Comparison of ENCODE assay signal across 9 mouse cellular contexts in the genomic region with DNA sequence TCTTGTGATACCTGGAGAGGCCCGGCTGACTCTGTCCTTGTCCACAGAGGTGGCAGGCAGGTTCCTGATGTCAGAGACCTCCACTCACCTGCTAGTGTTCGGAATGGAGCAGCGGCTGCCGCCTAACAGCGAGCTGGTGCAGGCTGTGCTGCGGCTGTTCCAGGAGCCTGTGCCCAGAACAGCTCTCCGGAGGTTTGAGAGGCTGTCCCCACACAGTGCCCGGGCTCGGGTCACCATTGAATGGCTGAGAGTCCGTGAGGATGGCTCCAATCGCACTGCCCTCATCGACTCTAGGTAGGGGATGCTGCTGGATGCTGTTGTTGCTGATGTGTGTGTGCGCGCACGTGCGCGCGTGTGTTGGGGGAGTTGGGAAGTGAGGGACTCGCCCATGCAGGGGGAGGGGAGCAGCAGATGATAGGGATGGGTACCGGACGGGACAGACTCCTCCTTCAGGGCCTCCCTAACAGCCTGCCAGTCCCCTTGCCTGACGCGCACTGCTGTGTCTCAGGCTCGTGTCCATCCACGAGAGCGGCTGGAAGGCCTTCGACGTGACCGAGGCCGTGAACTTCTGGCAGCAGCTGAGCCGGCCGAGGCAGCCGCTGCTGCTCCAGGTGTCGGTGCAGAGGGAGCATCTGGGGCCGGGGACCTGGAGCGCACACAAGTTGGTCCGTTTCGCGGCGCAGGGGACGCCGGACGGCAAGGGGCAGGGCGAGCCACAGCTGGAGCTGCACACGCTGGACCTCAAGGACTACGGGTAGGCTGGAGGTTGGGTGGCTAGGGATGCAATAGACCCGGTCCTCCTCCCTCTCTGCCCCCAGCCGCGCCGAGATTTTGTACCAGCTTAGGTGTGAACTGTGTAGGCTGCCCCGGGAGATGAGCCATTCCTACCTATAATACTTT. TPM values are rescaled to one million over a fixed set of nuclear protein-coding genes. Genes with fewer than 3 reads are reported as not detected.
DNase-seq lines count a peak whose midpoint lies in the region; ATAC-seq and TF ChIP-seq lines count a peak whose summit lies in the region.
"Not testable (repeated sequence)": the region's sequence is repeated elsewhere in the genome, so short reads cannot be mapped to it uniquely, and the experiment has no call there.
"Had no signal": no experiment of that assay in that cellular context is flagged by ENCODE, and none has a peak within 500 bp of the region (broad histone marks: within the 10 kb centered on the region; RNA-seq: fewer than 3 reads in every experiment).

No protein-coding gene starts in this region.

- peaks cover 10% of the 10 kb centered on the region; the same call in 1 of the 2 replicates for H3K27me3 ChIP-seq in forebrain, embryonic 14.5 days (replicated peaks; ENCODE audit: control insufficient read depth, insufficient read depth, low read length)
- H3K27me3 ChIP-seq in heart, postnatal 0 days (ENCODE audit: control insufficient read depth, insufficient read depth, low read length) = peaks cover 35% of the 10 kb centered on the region
- H3K27me3 ChIP-seq in kidney, embryonic 14.5 days (ENCODE audit: control insufficient read depth, insufficient read depth, low read length) = peaks cover 26% of the 10 kb centered on the region
- peaks cover 23% of the 10 kb centered on the region; the same call in 1 of the 2 replicates for H3K27me3 ChIP-seq in liver, postnatal 0 days (ENCODE audit: insufficient read depth, low read length)
- peaks cover 37% of the 10 kb centered on the region for H3K27me3 ChIP-seq in midbrain, embryonic 13.5 days

- H3K36me3 ChIP-seq in forebrain, embryonic 14.5 days (ENCODE audit: control insufficient read depth, insufficient read depth, low read length); heart, postnatal 0 days (replicated peaks; ENCODE audit: control insufficient read depth, insufficient read depth, low read length); kidney, embryonic 14.5 days (ENCODE audit: control insufficient read depth, insufficient read depth, low read length); liver, postnatal 0 days (replicated peaks; ENCODE audit: insufficient read depth, low read length); midbrain, embryonic 13.5 days: not testable (repeated sequence)

- H3K9me3 ChIP-seq in forebrain, embryonic 14.5 days (replicated peaks; ENCODE audit: control insufficient read depth, low read length); heart, postnatal 0 days (replicated peaks; ENCODE audit: control insufficient read depth, low read length); kidney, embryonic 14.5 days (ENCODE audit: control insufficient read depth, low read length); liver, postnatal 0 days (ENCODE audit: low read length); midbrain, embryonic 13.5 days: not testable (repeated sequence)

- not testable (repeated sequence) for TF ChIP-seq POLR2A in cortical plate, adult 2 months (IDR thresholded peaks at IDR 0.05; ENCODE audit: extremely low read depth, insufficient read depth, low read length)

- H3K27ac ChIP-seq in cortical plate, adult 2 months (ENCODE audit: insufficient read depth, low read length); forebrain, embryonic 14.5 days (ENCODE audit: low read depth, low read length); heart, postnatal 0 days (ENCODE audit: low read depth); kidney, embryonic 14.5 days (ENCODE audit: low read depth, low read length); liver, postnatal 0 days (ENCODE audit: low read depth); midbrain, embryonic 13.5 days: not testable (repeated sequence)

- not testable (repeated sequence) for TF ChIP-seq CTCF in cortical plate, adult 2 months (IDR thresholded peaks at IDR 0.05; ENCODE audit: extremely low read depth, insufficient read depth, low read length); heart, postnatal 0 days (IDR thresholded peaks at IDR 0.05; ENCODE audit: low read depth); liver, postnatal 0 days (IDR thresholded peaks at IDR 0.05; ENCODE audit: low read depth)

- 4% methylated on average over 37 of the region's 51 CpGs for WGBS in forebrain, embryonic 14.5 days
- 5% methylated on average over 45 of the region's 51 CpGs for WGBS in heart, postnatal 0 days
- WGBS in kidney, embryonic 14.5 days = 6% methylated on average over 46 of the region's 51 CpGs
- WGBS in liver, postnatal 0 days (ENCODE audit: insufficient replicate concordance) = 7% methylated on average over 43 of the region's 51 CpGs
- WGBS in midbrain, embryonic 13.5 days = 6% methylated on average over 46 of the region's 51 CpGs

- H3K4me1 ChIP-seq in cortical plate, adult 2 months (ENCODE audit: control insufficient read depth, insufficient read depth, low read length); forebrain, embryonic 14.5 days (ENCODE audit: control insufficient read depth, insufficient read depth, low read length); heart, postnatal 0 days (ENCODE audit: control insufficient read depth, insufficient read depth); kidney, embryonic 14.5 days (ENCODE audit: control insufficient read depth, insufficient read depth, low read length); liver, postnatal 0 days (ENCODE audit: insufficient read depth); midbrain, embryonic 13.5 days (replicated peaks): not testable (repeated sequence)

- peak overlapping the region; percentile 10; the same call in 1 of the 2 replicates for H3K4me3 ChIP-seq in cortical plate, adult 2 months (ENCODE audit: insufficient read depth, low read length)
- peak overlapping the region; percentile 8; the same call in 1 of the 2 replicates for H3K4me3 ChIP-seq in forebrain, embryonic 14.5 days (ENCODE audit: low read depth, low read length)
- 0 out of 2 replicates have a peak overlapping the region, but pooled peaks have one; percentile 16 for H3K4me3 ChIP-seq in heart, postnatal 0 days (ENCODE audit: low read depth, low read length)
- H3K4me3 ChIP-seq in kidney, embryonic 14.5 days (ENCODE audit: low read length) = peak overlapping the region; percentile 19
- H3K4me3 ChIP-seq in liver, postnatal 0 days (ENCODE audit: low read depth, low read length) = not testable (repeated sequence)
- H3K4me3 ChIP-seq in midbrain, embryonic 13.5 days (replicated peaks) = peak overlapping the region; percentile 22

- peak overlapping the region; percentile 37 for H3K4me2 ChIP-seq in forebrain, embryonic 14.5 days (ENCODE audit: low read length)
- 0 out of 2 replicates have a peak overlapping the region, but pooled peaks have one; percentile 6 for H3K4me2 ChIP-seq in heart, postnatal 0 days (ENCODE audit: low read depth, low read length)
- peak overlapping the region; percentile 29 for H3K4me2 ChIP-seq in kidney, embryonic 14.5 days (replicated peaks; ENCODE audit: low read depth, low read length)
- not testable (repeated sequence) for H3K4me2 ChIP-seq in liver, postnatal 0 days (ENCODE audit: low read depth, low read length)
- H3K4me2 ChIP-seq in midbrain, embryonic 13.5 days (replicated peaks) = peak overlapping the region; percentile 42

- H3K9ac ChIP-seq in forebrain, embryonic 14.5 days (ENCODE audit: low read length); heart, postnatal 0 days (replicated peaks; ENCODE audit: low read depth, low read length); kidney, embryonic 14.5 days (ENCODE audit: low read depth, low read length); liver, postnatal 0 days (replicated peaks): not testable (repeated sequence)
- peak overlapping the region; percentile 30; the same call in 1 of the 2 replicates for H3K9ac ChIP-seq in midbrain, embryonic 13.5 days (replicated peaks)

- not testable (repeated sequence) for TF ChIP-seq EP300 in heart, postnatal 0 days (IDR thresholded peaks at IDR 0.05; ENCODE audit: low read depth); liver, postnatal 0 days (IDR thresholded peaks at IDR 0.05; ENCODE audit: low read depth)

- DNase-seq in ES-CJ7 (ENCODE audit: low read depth, low spot score) = peak; percentile 86
- DNase-seq in forebrain, embryonic 14.5 days (ENCODE audit: low spot score); heart, postnatal 0 days (ENCODE audit: low spot score): not testable (repeated sequence)
- DNase-seq in liver, postnatal 0 days = peak; percentile 14
- DNase-seq in retina, postnatal 1 day = peak; percentile 32

- not testable (repeated sequence) for ATAC-seq in forebrain, embryonic 14.5 days; heart, postnatal 0 days (ENCODE audit: insufficient read depth, low read depth); liver, postnatal 0 days
- ATAC-seq in kidney, embryonic 14.5 days (ENCODE audit: low FRiP score, low TSS enrichment) = peak; percentile 66
- ATAC-seq in midbrain, embryonic 13.5 days = peak; percentile 48; the same call in 1 of the 2 replicates

RNA-seq across cellular contexts. Expression of a gene that starts 1.4 kb away (rescaled TPM):
- 1.2 and 1.9 TPM in 2 replicates for polyA plus RNA-seq in cortical plate, adult 2 months (2012; rRNA removed)
- 2.4 and 2.5 TPM in 2 replicates for polyA plus RNA-seq in forebrain, embryonic 14.5 days (2014; fragmentation: Nextera tagmentation; extraction: Ambion mirVana)
- total RNA-seq in heart, postnatal 0 days (2014; rRNA removed; ENCODE audit: low replicate concordance) = not detected in 2 replicates
- polyA plus RNA-seq in heart, postnatal 0 days (2015; fragmentation: Nextera tagmentation; extraction: Ambion mirVana) = 0.05 and 0.07 TPM in 2 replicates
- polyA plus RNA-seq in kidney, embryonic 14.5 days (2014; fragmentation: Nextera tagmentation; extraction: Ambion mirVana) = not detected in 2 replicates
- not detected in 2 replicates for polyA plus RNA-seq in liver, postnatal 0 days (2015; fragmentation: Nextera tagmentation; extraction: Ambion mirVana)
- polyA plus RNA-seq in midbrain, embryonic 13.5 days (2015; fragmentation: Nextera tagmentation; extraction: Ambion mirVana) = 0.27 and 0.31 TPM in 2 replicates
- polyA plus RNA-seq: macrophage had no signal

RNA-seq across cellular contexts. Expression of a gene that starts 9.8 kb away (rescaled TPM):
- polyA plus RNA-seq in cortical plate, adult 2 months (2012; rRNA removed) = 36.6 and 38.0 TPM in 2 replicates
- 83.2 and 94.0 TPM in 2 replicates for polyA plus RNA-seq in forebrain, embryonic 14.5 days (2014; fragmentation: Nextera tagmentation; extraction: Ambion mirVana)
- 33.0 and 36.4 TPM in 2 replicates for total RNA-seq in heart, postnatal 0 days (2014; rRNA removed; ENCODE audit: low replicate concordance)
- polyA plus RNA-seq in heart, postnatal 0 days (2015; fragmentation: Nextera tagmentation; extraction: Ambion mirVana) = 34.1 and 35.5 TPM in 2 replicates
- polyA plus RNA-seq in kidney, embryonic 14.5 days (2014; fragmentation: Nextera tagmentation; extraction: Ambion mirVana) = 93.9 and 103 TPM in 2 replicates
- polyA plus RNA-seq in liver, postnatal 0 days (2015; fragmentation: Nextera tagmentation; extraction: Ambion mirVana) = 33.3 and 43.4 TPM in 2 replicates
- polyA plus RNA-seq in midbrain, embryonic 13.5 days (2015; fragmentation: Nextera tagmentation; extraction: Ambion mirVana) = 76.6 and 83.1 TPM in 2 replicates

RNA-seq across cellular contexts. Expression of a gene that starts 40.5 kb away (rescaled TPM):
- 1.5 and 8.1 TPM in 2 replicates for polyA plus RNA-seq in cortical plate, adult 2 months (2012; rRNA removed)
- polyA plus RNA-seq in forebrain, embryonic 14.5 days (2014; fragmentation: Nextera tagmentation; extraction: Ambion mirVana) = 0.15 and 0.56 TPM in 2 replicates
- 1.2 and 1.3 TPM in 2 replicates for total RNA-seq in heart, postnatal 0 days (2014; rRNA removed; ENCODE audit: low replicate concordance)
- polyA plus RNA-seq in heart, postnatal 0 days (2015; fragmentation: Nextera tagmentation; extraction: Ambion mirVana) = 1.6 and 1.7 TPM in 2 replicates
- polyA plus RNA-seq in kidney, embryonic 14.5 days (2014; fragmentation: Nextera tagmentation; extraction: Ambion mirVana) = 0.51 and 0.54 TPM in 2 replicates
- 1.6 and 2.2 TPM in 2 replicates for polyA plus RNA-seq in liver, postnatal 0 days (2015; fragmentation: Nextera tagmentation; extraction: Ambion mirVana)
- 0.31 TPM in 1 of 2 replicates, not detected in the other for polyA plus RNA-seq in midbrain, embryonic 13.5 days (2015; fragmentation: Nextera tagmentation; extraction: Ambion mirVana)

RNA-seq across cellular contexts. Expression of a gene that starts 43.4 kb away (rescaled TPM):
- polyA plus RNA-seq in cortical plate, adult 2 months (2012; rRNA removed) = 16.1 and 16.2 TPM in 2 replicates
- 22.7 and 25.5 TPM in 2 replicates for polyA plus RNA-seq in forebrain, embryonic 14.5 days (2014; fragmentation: Nextera tagmentation; extraction: Ambion mirVana)
- 9.8 and 16.9 TPM in 2 replicates for total RNA-seq in heart, postnatal 0 days (2014; rRNA removed; ENCODE audit: low replicate concordance)
- polyA plus RNA-seq in heart, postnatal 0 days (2015; fragmentation: Nextera tagmentation; extraction: Ambion mirVana) = 14.4 and 15.8 TPM in 2 replicates
- 32.9 and 39.6 TPM in 2 replicates for polyA plus RNA-seq in kidney, embryonic 14.5 days (2014; fragmentation: Nextera tagmentation; extraction: Ambion mirVana)
- 11.5 and 11.8 TPM in 2 replicates for polyA plus RNA-seq in liver, postnatal 0 days (2015; fragmentation: Nextera tagmentation; extraction: Ambion mirVana)
- 28.8 and 33.6 TPM in 2 replicates for polyA plus RNA-seq in midbrain, embryonic 13.5 days (2015; fragmentation: Nextera tagmentation; extraction: Ambion mirVana)

RNA-seq across cellular contexts. Expression of a gene that starts 47.8 kb away (rescaled TPM):
- polyA plus RNA-seq in cortical plate, adult 2 months (2012; rRNA removed) = 48.2 and 64.1 TPM in 2 replicates
- 1.1 and 1.3 TPM in 2 replicates for polyA plus RNA-seq in forebrain, embryonic 14.5 days (2014; fragmentation: Nextera tagmentation; extraction: Ambion mirVana)
- total RNA-seq in heart, postnatal 0 days (2014; rRNA removed; ENCODE audit: low replicate concordance) = 17.2 and 30.5 TPM in 2 replicates
- polyA plus RNA-seq in heart, postnatal 0 days (2015; fragmentation: Nextera tagmentation; extraction: Ambion mirVana) = 8.5 and 9.6 TPM in 2 replicates
- 4.0 and 7.5 TPM in 2 replicates for polyA plus RNA-seq in kidney, embryonic 14.5 days (2014; fragmentation: Nextera tagmentation; extraction: Ambion mirVana)
- polyA plus RNA-seq in liver, postnatal 0 days (2015; fragmentation: Nextera tagmentation; extraction: Ambion mirVana) = 6.3 and 7.4 TPM in 2 replicates
- polyA plus RNA-seq in midbrain, embryonic 13.5 days (2015; fragmentation: Nextera tagmentation; extraction: Ambion mirVana) = 0.93 and 1.8 TPM in 2 replicates
